Mouse (Mus musculus): ENCODE data around the gene Rexo5.

Rexo5 gene

DNA sequence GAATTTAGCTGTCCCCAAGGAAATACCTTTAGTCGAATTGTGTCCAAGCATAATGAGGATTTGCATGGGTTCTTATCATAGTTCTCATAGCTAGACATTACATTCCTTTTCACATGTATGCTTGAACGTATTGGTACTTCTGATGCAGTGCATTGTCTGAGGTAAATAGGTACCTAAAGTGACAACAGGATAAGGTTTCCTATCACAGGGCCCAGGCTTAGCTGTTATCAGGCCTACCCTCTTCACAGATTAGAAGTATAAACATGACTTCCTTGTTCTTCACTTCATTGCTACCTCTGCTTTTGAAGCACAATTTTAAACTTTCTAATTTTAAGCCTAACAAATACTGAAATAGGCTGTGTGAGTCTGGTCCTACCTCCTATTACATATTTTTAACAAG is 51.7 kb downstream of the Rexo5 start:
- DNase-seq (ENCODE audit: low spot score in 2 of 2) = no peak

DNA sequence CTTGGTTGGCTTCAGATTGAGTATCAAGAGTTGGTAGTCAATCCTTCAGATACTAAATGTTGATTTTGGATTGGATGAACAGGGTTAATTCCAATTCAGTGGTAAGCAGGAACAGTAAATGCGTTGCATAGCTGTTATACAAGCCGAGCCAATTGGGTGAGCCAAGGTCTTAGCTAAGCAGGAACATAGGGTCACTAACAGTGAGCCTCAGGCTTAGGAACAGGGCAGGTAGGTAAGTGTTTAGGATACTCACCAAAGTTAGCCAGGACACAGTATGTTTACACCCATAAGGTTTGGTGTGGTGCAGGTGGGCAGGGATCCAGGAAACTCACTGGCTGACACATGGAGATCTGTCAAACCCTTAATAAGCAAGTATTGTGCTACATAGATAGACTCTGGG is 53.6 kb downstream of the Rexo5 start:
- no peak for DNase-seq (ENCODE audit: low spot score in 2 of 2)

GRCm38 (mm10) chr7:119849096-119849495 is 55.3 kb downstream of the Rexo5 start:
- DNase-seq (ENCODE audit: low spot score in 2 of 2) = peak; percentile 18 to 71

DNA sequence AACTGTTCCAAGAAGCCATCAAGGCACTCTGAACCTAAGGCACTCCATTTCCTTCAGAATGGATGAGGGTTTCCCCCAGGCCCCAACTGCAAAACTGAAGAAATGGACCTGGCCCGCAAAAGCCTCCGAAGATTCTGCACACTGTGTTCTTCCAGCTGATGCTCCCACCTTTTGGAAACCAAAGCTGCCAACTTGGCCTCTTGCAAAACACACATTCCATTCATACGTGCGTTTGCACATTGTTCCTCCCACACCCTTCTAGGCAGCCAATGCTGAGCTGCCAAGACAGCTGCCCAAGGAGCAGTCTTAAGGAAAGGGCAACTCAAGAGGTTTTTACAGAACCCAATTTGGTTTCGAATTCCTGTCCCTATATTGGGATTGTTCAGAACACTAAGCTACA is 56.9 kb downstream of the Rexo5 start:
- DNase-seq (ENCODE audit: low spot score in 2 of 2) = no peak

GRCm38 (mm10) chr7:119852494-119852893 is 58.7 kb downstream of the Rexo5 start:
- DNase-seq (ENCODE audit: low spot score in 2 of 2) = no peak

- DNase-seq (ENCODE audit: low spot score in 2 of 2) = no peak
Measured at GRCm38 (mm10) chr7:119853186-119853585, 59.4 kb downstream of the Rexo5 start.

DNA sequence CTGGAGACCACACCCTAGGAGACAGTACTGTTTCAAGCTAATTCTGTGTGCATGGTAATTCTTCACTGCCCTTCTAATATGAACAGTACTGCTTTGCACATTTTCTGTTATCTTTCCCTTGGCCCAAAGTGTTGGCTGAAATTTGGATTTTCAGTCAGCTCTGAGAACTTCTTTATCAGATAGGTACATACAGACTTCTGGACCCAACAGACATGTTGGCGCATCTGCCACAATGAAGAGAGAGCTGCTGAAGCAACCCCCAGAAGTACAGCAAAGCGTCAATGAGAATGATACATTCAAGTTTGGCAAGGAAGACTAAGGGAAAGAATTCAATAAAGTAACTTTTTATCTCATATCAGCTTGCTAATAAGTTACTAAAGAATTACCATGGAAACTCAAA is 60.6 kb downstream of the Rexo5 start:
- DNase-seq (ENCODE audit: low spot score in 2 of 2) = no peak

GRCm38 (mm10) chr7:119855031-119855430 is 61.2 kb downstream of the Rexo5 start:
- DNase-seq (ENCODE audit: low spot score in 2 of 2) = no peak

DNA sequence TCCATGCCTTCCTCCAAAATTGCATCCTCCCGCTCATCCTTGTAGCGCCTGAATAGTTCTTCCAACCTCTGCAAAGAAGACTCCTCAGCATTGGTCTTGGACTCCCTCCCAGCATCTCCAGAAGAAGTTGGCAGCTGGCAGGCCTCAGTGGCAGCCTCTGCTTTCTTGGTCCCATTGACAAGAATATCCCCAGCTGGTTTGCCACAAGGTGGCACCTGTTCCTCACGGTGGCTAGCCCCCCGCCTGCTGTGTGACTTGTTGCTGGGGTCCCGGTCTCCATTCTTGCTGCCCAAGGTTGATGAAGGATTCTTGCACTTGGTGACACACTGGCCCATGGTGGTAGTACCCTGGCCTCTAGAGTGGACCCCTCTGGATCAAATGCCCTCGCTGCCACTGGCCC is 65.7 kb downstream of the Rexo5 start:
- no peak for DNase-seq (ENCODE audit: low spot score in 2 of 2)

DNA sequence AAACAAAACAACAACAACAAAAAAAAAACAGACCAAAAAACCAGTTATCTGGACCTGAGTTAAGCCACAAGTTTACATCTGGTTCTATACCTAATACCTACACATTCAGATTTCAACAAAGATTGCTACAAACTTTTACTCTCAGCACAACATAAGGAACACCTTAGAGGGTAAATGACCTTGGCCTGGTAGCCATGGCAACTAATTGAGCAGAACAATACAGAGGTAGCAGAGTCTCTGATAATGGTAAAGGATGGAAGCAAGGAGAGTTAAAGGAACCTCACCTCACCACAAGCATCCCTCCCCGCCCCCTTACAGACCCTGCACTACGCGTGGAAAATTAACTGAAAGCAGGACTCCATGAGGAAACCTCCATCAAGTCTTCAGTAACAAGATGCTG is 66.3 kb downstream of the Rexo5 start:
- DNase-seq (ENCODE audit: low spot score in 2 of 2) = no peak

GRCm38 (mm10) chr7:119860554-119860953 is 66.7 kb downstream of the Rexo5 start:
- no peak for DNase-seq (ENCODE audit: low spot score in 2 of 2)

- no peak for DNase-seq (ENCODE audit: low spot score in 2 of 2)
Measured at GRCm38 (mm10) chr7:119860971-119861334, 67.1 kb downstream of the Rexo5 start.

DNA sequence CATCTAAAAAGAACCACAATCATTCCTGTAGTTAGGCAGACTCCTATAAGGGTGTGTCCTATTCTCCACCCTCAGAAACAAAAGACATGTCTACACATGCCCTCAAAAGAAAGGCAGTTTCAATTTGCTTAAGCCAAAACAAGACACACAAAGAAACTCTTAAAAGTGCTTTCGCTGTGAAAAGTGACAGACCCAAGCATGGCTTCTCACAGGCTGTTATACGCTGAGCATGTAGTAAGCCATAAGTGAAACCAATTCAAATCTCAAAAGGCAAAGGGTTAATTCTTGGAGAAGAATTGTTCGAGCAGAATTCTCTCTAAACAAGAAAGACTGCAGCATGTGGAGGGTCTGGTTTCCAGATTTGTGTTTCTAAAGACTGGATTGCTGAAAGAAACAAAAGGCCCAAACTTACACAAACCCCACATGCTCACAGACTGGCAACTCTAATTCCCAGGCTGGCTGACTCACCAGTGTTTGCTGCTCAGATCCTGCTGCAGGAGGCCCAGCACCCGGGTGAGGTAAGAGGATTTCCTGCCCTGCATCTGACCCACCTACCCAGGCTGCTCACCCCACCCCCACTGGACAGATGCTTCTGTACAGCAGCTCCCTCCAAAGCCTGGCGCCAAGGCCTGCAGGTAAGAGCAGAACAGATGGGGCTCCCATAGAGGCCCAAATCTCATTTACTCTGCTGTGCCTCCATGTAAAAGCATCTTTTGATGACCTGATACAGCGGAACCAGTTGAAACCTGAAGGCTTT is 67.7 kb downstream of the Rexo5 start:
- DNase-seq (ENCODE audit: low spot score in 2 of 2) = peak; percentile 10 to 15

- no peak for DNase-seq (ENCODE audit: low spot score in 2 of 2)
Measured at GRCm38 (mm10) chr7:119862167-119862566, 68.4 kb downstream of the Rexo5 start.

DNA sequence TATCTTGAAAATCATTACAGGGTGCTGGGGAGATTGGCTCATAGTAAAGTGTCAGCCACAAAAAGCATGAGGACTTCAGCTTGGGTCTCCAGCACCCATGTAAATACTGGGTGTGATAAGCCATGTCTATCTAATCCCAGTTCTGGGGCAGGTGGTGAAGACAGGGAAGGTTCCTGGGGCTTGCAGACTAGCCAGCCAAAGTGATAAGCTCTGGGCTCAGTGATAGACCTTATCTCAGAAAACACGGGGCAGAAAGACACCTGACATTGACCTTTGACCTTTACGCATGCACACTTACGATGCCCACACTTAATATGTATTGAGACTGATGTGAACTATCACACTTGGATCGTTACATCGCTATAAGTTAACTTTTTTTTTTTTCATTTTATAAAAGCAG is 70.7 kb downstream of the Rexo5 start:
- DNase-seq (ENCODE audit: low spot score in 2 of 2) = no peak

- no peak for DNase-seq (ENCODE audit: low spot score in 2 of 2)
Measured at GRCm38 (mm10) chr7:119866136-119866535, 72.3 kb downstream of the Rexo5 start.

DNA sequence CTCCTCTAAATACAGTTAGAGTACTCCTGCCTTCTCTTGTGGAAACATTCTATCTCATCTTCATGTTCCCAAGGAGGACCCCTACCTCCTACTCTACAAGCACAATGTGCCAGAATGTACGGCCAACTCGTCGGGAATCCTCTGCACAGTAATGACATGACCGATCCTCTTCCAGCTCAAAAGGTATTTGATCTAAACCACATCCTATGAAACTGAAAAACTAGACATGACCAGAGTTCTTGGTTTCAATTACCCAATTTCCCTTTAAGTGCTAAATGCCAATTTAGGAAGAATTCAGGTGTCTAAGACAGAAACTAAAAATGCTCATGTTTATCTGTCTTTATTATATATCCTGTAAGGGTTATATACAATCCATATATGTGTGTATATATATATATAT is 78.4 kb downstream of the Rexo5 start:
- DNase-seq (ENCODE audit: low spot score in 2 of 2) = no peak

- no peak for DNase-seq (ENCODE audit: low spot score in 2 of 2)
Measured at GRCm38 (mm10) chr7:119873050-119873449, 79.2 kb downstream of the Rexo5 start.

DNA sequence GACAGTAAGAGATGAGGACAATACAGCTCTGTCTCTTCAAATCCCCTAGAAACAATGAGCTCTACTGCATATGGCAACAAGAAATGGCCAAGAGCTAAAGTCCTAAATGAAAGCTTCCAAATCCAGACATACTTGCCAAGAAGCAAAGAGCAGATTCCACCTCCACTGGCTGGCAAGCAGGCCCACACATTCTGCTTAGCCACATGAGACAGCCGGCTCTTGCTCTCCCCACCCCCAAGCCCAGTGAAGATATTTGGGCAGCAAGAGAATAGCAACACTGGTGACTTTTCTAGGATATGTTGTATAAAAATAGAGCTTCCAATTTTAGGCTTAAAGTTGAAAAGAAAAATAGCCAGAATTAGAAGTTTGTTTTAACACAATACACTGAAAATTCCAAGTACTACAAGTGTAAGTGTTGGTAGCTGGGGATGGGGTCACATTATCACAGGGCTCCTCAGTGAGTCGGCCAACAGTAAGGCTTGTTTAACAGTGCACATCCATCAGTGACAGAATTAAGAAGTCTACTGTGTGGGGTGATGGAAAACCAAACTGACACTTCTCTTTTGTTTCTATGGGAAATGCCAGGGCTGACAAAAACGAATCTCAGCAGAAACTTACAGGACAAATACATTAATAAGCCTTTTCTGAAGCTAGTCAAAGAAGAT is 82.1 kb downstream of the Rexo5 start:
- DNase-seq (ENCODE audit: low spot score in 2 of 2) = peak; percentile 22 to 31

DNA sequence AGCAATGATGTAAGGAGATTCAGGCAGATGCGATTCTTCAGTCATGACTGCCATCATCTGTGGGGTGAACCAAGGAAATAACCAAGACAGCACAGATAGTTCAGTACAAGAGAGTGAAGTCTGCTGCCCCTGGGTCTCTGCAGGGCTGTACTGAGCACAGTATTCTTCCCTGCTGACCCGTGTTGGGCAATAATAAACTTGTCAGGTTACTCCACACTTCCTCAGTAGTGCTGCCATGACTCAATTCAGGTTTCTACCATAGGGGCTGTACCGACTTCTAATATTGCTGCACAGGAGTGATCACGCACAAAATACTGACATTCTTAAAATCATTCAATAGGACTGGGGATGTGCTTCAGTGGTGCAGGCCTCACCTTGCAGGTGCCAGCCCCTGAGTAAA is 85.4 kb downstream of the Rexo5 start:
- DNase-seq (ENCODE audit: low spot score in 2 of 2) = no peak

DNA sequence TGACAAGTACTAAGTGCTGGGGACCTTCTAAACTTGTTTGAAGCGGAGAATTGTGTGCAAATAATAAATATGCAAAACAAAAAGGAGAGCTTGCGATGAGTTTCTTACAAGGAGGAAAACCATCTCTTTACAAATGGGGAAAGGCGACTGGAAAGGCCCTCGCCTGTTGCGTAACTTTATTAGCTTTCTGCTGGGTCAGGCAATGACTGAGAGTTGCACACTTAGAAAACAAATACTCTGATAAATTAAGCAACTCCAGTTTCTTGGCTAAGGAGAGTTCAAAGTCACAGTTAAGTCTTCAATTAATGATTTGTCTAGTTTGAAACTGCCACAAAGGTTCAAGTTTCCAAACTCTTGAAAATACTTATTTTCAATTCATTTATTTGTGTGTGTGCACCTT is 86.5 kb downstream of the Rexo5 start:
- no peak for DNase-seq (ENCODE audit: low spot score in 2 of 2)

DNA sequence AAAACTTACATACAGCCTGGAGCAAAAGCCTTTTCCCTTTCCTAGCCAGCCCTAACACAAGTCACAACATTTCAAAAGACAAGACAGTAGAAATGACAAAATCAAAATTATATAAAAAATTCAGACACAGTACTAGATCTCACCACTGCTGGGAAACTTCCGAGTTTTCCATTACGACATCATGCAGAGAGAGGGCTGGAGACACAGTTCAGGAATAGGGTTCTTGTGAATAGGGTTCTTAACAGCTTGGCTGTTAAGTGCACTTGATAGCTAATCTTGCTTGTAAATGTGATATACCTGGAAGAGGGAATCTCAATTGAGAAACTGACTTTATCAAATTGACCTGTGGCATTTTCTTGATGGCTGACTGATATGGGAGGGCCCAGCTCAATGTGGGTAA is 87.4 kb downstream of the Rexo5 start:
- DNase-seq (ENCODE audit: low spot score in 2 of 2) = no peak

DNA sequence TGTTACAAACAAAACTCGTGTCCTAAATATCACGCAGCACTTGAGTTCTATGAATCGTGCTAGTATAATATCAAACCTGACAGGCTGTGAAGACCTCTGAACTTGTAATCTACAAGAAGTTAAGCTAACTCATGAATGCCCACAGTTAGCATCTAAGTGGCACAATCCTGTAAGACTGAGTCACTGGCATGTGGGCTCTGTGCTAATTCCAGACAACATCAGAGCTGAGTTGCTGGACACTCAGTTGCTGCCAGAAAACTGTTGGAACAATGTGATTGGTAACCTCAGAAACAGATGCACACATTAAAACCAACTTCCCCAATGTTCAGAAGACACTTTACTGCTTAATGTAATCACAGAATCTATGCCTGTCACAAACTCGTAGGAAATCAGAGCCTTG is 94.1 kb downstream of the Rexo5 start:
- no peak for DNase-seq (ENCODE audit: low spot score in 2 of 2)

DNA sequence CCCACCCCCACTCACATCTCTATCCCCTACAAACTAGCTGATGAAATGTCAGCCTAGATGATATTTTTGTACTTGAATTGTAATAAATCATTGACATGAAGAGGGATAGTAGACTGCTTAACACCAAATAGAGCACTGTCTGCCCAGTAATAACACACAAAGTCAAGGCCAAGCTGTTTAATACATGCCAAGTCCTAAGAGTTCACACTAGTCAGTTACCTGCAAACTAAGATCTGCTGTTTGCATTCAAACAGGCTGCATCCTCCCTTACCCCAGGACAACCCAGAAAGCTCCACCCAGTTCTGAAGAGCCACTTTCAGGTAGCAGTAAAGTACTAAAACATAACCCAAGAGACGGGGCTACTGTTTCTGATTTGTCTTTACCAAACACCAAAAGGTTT is 98.4 kb downstream of the Rexo5 start:
- DNase-seq (ENCODE audit: low spot score in 2 of 2) = no peak

All from frontal cortex, postnatal 14 days (tissue).